Mouse (Mus musculus): ENCODE measurements around the gene Rnaset2b.
"Not testable (repeated sequence)": the region's sequence is repeated elsewhere in the genome, so short reads cannot be mapped to it uniquely, and the experiment has no call there.

DNA sequence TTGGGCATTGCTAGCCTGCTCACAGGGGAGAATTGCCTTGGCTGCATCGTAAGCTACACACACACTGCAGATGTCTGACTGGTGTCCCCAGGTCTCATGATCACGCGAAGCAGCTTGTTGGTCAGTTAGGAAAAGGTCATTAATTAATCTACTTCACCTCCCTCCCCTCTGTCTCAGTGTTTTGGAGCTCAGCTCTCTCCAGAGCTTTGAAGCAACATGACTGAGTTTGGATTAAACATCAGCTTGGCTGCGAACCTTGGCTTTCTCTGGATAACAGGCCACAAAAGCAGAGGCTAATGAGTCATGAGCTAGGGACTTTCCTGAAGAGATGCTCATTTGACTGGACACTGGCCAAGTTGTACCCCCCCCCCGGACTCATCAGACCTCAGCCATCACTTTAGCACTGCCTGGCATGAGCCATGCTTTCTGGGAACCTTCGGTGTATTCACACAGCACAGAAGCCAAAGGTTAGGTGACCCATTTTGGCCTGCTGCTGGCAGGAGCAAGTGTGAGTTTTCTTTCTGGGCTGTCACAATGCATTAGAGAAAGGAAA, 60.3 kb downstream of the Rnaset2b start:
- TF ChIP-seq CTCF, EP300 (IDR thresholded peaks at IDR 0.05; ENCODE audit: low read depth): not testable (repeated sequence)
